Mouse (Mus musculus) cerebellum, adult 9-10 months (tissue): ENCODE measurements at regions not wholly inside any gene's neighbourhood (a gene's known extent, or its start where the extent isn't known, plus 50 kb on each side); places are given as distances from the start of the nearest gene placed in this dataset.
A peak's percentile ranks its signal among the peaks of the same experiment; 100 is the strongest.

ENCODE experiments used
- DNase-seq: peaks from one replicate; pipeline ENCODE4 v3.0.0; 2022

DNA sequence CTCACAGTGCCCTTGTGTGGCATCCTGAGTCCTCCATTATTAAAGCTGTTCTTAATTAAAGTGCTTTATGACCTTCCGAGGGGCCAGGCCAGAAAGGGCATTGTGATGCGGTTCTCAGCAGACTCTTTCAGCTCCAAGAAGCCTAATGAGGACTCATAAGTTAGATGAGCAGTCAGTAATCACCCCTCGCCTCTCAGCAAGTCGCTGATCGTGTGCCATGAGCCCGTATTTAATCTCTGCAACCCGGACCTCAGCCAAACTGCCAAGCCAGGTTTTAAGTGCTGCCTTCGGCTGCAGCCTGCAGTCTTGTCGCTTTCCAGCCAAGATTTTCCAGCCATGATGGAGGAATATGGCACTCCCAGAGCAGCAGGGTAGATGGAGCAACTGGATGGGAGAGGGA is 56.1 kb upstream of the Rbfox1 start:
- no peak for DNase-seq

DNA sequence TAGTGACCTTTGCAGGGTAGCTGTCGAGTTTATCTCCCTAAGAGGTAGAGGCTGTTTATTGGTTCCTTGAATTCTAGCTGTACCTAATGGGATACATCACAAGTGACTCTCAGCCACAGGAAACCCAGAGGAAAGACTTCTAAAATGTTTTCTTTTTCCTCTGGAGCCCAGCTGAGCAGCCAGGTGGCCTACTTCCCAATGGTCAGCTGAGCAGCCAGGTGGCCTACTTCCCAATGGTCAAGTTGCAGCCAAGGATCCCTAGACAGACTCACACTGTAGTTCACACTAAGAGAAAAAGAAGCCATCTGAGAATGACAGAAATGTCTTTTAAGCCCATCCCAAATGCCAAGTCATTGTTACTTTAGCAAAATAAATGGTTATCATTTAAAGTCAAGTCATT is 61.8 kb upstream of the Rbfox1 start:
- peak; percentile 44 for DNase-seq

DNA sequence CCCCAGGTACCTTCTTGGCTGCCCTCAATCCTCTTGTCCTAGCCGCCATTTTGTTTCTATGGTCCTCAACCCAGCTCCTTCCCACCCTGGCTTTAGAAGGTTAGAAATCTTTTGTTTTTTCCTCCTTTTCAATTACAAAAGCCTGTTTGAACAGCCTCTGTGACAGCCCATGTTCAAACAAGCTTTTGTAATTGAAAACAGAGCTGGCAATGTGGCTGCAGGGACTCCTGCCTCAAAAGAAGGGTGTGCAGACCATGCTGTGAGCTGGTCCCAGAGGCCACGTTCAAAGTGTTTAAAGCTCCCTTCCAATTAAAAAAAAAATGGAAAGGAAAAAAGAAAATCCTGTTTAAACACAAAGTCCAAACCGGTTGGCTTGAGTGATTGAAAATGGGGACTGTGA is 68.0 kb upstream of the Rbfox1 start:
- no peak for DNase-seq

DNA sequence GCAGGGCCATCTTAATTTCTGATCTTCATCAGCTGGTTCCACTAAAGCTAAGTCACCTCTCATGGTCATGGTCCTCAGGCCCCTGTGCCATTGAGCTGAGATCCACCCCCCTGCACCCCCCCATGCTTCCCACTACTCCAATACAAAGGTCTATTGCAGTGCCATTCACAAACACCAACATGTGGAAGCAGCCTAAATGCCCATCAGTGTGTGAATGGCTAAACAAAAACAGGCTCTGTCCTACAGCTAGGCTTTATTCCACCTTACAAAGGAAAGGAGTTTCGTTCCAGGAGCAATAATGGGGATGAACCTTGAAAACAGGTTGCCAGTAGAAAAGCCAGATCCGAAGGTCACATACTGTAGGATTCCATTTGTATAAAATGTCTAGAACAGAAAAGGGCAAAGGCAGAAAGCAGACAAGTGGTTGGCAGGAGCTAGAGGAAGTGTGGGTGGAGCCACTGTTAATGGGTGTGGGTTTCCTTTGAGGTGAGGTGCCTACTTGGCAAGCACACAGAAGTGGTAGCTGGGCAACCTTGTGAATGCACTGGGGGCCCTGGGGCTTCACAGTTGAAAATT is 72.8 kb upstream of the Rbfox1 start:
- DNase-seq: no peak

DNA sequence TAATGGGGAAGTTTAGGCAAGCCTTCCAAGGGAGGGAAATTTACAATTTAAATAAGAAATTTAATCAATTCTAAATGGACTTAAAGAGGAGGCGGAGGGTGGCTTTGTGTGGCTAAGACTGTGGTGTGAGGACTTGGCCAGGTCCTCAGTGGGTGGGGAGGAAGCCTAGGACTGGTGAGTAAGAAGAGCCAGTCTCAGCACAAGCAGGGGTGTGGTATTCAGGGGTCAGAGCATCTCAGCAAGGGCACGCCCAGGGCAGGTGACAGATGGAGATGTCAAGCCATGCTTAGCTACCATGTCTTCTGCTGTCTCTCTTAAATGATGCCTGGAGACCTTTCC is 73.5 kb upstream of the Rbfox1 start:
- no peak for DNase-seq

DNA sequence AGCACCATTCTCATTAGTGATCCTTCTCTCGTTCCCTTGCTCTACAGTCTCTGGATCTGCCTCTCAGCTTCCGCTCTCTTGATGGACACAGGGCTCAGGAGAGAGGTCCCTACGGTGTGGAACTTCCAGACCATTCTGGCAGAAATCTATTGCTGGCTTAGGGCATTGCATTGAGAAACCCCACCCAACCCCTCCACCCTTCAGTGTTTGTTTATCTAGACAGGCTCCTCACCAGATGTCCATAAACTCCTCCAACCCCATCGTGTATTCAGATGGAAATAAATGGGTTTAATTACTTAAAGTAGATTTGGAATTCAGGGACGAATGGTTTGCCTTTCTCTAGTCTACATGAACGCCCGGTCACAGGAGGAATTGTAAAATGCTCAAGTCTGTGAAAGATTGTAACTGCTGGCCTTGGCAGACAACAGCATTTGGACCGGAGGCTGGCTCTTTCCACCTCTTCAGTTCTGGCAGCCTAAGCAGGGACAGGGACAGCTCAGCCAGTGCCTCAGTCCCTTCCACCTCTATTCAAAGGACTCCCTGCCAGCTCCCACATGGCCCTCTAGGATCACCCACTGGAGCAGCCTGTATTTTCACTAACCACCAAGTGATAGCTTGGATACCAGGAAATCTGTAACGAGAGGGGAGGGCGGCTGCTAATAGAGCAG is 74.0 kb upstream of the Rbfox1 start:
- DNase-seq: peak; percentile 86

DNA sequence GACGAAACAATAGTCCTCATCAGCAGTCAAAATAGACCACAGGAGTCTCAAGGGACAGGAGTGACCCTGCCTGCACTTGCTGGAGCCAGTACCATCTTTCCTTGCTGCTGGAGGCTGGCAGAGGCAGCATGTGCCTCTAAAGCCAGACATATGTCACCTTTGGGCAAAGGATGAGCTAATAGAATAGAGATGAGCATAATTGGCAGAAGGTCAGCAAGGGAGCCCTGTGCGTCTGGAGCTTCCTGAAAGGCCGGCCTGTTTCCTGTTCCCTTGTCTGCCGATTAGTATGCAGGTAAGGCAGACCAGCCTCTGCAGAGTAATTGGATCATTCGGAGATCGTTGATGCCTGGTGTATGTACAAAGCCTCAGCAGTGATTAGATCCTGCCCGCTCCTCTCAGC is 87.0 kb upstream of the Rbfox1 start:
- DNase-seq: peak; percentile 90

DNA sequence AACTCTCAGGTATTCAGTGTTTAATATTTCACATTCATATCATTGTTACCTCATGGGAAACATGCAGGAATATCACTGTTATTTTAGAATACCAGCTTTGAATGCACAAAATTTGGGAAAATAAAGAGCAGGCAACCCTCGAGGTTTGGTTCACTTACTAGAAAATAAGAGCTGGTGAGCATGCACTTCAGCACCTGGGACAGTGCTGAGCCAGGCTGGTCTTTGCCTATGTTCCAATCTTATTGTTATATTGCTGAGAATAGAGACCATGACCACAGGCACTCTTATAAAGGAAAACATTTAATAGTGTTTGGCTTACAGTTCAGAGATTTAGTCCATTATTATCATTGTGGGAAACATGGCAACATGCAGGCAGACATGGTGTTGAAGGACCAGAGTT is 92.9 kb upstream of the Rbfox1 start:
- no peak for DNase-seq

DNA sequence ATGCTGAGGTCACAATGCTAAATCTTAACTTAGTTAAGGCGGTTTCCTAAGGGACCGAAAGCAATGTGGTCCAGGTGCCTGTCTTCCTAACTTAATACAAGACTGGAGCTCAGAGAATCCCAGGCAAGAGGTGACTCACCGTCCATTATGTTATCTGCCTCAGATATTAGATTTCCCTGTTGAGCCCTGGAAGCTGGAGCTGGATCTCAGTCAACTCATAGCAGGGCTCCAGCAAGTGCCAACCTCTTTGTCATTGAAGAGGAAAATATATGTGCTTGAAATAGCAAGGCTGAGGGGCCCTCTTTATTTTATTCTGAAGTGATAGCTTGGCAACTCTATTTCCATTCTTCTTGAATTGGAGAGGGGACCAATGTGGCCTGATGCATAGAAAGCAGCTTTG is 95.0 kb upstream of the Rbfox1 start:
- DNase-seq: peak; percentile 63

DNA sequence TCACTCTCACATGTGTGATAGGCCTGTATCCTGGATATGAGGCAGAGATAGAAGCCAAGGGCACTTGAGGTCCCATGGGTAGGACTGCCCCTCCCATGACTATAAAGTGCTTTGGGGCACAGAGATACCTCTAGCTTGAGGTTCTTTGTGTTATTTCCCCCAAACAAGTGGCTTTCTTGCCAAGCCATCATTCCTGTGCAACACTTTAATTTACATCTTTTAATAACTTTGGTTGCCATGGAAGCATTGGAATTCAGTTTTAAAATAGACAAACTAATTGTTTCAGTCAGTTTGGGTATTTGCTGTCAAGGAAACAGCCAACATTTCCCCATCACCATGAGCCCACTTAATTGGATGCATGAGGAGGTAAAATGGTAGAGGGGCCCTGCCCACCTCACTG is 97.9 kb upstream of the Rbfox1 start:
- DNase-seq: no peak

DNA sequence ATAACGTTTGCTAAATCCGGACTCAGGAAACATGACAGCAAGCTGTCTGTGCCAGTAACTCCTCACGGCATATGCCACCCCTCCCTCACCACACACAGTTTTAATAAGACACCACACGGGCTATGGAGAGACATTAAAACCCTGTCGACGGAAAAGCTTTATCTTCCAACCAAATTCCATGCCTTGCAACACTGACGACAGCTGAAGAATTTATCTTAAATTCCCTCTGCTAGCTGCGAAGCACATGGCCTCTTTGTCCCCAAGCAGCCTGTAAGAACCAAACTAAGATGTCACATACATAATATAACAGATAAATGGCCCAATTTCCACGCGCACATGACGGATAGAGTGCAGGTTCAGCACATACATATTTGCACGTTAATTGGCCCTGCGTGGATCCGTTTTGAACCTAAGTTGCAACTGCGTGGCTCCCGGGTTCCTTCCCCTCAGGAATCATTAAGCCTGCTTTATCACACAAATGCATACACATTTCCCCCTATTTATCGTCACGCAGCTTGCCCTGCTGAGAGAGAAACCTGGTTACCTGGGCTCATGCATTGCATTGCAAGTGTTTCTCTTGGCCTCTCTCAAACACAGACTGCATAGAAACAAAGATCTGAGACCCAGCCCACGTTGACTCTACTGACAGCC is 118.3 kb upstream of the Rbfox1 start:
- DNase-seq: no peak

DNA sequence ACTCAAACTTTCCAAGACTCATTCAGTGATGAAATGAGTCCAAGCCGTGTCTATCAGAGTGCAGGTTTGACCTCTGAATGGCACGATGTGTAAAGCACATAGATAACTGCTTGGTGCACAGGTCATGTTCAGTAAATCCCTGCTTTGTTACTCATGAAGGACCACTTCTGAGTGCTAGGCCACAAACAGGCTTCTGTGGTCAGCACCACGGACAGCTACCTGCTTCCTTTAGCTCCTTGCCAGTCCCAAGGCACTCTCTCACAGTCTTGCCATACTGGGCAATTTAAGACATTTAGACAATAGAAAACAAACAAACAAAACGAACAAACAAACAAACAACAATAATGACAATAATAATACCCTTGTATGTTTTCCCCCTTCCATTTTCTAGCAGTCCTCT is 120.0 kb upstream of the Rbfox1 start:
- no peak for DNase-seq

DNA sequence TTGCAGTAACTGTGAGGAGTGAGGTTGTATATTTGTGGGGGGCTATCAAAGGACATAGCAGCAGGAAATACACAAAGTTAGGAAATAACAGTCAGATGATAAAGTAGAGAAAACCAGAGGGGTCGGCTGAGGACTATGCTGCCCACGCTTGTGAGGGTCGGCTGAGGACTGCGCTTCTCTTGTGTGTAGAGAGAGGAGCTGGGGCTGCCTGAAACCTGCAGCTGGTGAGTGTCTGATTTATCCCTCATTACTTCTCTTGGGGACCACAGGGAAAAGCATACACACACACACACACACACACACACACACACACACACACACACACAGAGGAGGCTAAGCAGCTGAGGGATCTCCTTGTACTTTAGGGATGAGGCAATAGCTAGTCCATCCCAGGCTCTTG is 124.3 kb upstream of the Rbfox1 start:
- DNase-seq: no peak

DNA sequence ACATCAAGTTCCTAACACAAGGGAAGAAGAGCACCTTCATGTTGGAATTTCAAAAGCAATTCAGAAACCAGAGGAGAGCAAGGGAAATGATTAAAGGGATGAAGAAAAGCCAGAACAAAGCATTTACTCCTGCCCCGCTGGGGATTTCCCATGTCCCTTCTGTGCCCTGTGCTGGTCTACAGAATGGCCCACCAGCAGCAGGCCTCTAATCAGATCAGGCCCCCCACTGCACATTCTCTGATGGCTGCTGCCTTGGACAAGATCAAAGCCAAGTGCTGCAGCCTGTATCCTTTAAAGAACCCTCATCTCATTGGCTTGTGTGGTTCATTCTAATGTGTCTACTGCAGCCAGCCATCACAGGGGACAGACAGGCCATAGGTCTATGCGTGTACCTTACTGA is 126.1 kb upstream of the Rbfox1 start:
- no peak for DNase-seq

DNA sequence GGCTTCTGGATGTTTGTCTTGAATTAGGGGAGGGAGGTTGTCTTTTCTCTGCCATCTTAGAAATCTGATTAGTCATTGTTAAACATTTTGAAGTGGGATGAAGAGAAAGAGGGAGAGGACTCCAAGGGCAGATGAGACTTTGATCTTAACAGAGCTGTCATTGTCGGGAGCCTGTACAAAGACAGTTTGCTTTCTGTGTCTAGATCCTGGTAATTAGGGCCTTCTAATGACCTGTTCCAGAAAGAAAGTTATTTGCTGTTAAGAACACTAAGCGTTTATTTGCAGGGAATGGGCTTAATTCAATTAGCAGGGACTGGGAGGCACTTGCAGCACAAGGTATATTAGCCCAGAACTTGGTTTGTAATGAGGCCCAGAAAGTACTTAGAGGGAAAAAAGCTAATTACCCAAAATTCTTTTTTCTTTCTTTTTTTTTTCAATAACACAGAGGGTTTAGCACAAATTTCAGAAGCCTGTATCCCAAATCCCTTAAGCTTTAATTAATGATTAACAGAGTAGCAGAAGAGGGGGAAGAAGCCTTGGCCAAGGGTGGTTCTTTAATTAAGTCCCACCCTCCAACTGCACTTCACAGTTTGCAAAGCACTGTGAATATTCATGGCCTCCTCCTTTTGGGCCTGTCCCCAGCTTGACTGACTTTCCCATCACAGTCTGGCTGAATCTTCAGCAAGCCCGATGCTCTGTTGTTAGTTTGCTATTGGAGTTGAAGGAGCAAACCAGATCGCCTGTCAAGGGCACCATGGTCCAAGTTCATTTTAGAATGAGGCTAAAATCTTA is 142.2 kb upstream of the Rbfox1 start:
- DNase-seq: no peak

DNA sequence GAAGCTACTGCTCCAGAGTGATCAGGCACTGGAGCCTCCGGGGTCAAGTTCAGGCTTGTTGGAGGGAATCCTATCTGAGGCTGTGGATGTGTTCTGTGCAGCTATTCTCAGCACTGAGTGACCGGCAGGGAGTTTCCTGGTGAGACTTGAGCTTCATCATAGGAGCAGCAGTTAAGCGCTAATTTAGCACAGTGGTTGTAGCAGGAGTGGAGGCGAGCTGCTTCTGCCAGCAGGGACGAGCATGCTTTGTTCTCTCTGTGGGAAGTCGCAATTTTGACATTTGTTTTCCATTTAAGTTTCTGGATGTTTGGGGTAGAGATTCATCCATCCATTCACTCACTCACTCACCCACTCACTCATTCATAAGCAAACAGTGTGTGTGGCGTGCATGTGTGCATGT is 144.4 kb upstream of the Rbfox1 start:
- no peak for DNase-seq

DNA sequence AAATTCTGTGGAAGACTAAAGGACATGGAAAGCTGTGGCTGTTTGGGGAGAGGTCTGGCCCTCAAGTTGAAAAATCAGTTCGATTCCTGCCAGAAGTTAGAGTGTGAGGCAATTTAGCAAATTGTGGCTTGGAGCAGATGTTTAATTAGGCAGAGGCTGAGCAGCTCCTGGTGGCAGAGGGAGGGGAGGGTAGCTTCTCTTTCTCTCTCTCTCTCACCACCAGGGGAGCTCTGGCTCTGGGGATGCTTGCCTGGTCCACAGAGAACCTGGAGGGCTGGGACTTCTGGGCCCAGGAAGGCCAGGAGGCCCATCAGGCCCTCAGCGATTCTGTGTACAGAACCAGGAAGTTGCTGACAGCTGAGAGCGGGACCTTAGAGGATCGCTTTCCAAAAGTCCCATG is 151.5 kb upstream of the Rbfox1 start:
- DNase-seq: no peak

DNA sequence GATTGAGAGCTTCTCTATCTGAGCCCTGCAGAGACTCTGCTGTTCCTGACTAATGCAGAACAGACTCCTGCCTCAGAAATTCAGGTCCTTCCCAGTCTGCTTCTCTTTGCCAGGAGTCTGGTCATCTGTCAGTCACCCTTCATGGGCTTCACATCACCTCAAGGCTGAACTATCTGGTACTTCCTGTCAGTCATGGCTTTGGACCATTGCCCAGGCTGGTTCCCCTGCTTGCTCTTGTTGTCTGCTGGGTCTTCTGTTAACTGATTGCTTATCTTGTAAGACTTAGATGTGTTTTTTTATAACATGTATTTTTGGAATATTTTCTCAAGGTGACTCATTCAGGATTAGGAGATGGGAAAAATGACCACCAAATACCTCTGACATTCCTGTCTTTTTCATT is 162.6 kb upstream of the Rbfox1 start:
- DNase-seq: no peak

DNA sequence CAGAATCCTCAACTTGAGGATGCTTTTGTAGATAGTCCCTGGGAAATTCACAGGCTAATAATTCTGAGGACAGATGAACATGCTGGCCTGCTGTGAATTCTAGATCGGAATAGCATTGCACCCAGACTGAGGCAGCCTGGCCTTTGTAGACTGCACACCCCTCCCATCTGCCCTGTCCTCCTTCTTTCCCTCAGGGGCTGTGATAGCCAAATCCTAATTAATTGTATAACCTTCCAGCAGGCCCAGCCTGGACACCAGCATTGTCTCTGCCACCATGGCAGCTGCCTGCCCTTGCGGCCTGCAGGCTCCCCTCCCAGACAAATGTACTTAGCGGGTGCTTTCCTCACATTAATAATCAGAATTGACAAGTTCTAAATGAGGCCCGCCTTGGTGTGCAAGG is 171.7 kb upstream of the Rbfox1 start:
- DNase-seq: peak; percentile 34

DNA sequence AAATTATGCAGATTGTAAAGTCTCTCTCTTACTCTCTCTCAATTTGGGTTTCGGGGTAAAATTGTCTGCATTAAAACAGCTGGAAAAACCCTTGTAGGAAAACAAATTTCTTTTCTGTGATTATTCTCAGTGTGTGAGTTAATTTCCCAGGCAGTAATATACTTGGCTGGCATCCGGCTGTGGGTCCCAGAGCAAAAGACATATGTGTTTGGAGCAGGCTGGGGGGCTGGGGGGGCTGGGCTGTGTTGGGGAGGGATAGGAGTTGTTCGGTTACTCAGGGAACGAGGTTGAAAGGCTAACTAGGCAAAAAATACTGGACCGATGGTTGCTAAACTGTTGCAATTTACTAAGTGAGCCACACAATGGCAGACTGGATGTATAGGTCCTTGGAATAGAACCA is 175.3 kb upstream of the Rbfox1 start:
- DNase-seq: no peak

DNA sequence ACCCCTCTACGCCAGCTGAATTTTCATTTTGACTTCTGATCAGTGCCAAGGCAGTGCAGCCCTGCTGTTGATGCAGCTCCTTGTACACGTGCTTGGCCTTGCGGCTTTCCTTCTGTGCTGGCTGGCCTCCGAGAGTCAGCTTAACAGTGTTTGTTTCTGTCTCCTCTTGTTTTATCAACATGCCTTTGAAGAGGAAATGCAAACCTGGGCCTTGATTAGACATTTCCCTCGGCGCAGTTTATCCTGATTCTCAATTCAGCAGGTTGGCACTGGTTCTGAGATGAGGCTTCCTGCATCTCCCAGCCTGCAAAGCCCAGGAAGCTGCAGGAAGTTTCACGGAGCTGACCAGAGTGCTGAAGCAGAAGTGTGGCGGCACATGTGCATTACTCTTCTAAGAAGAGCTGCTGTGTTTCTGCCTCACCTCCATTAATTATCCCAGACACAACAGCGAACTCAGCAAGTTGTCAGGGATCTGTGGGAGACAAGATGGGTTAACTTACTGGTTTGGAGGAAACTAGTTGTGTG is 184.4 kb upstream of the Rbfox1 start:
- no peak for DNase-seq

DNA sequence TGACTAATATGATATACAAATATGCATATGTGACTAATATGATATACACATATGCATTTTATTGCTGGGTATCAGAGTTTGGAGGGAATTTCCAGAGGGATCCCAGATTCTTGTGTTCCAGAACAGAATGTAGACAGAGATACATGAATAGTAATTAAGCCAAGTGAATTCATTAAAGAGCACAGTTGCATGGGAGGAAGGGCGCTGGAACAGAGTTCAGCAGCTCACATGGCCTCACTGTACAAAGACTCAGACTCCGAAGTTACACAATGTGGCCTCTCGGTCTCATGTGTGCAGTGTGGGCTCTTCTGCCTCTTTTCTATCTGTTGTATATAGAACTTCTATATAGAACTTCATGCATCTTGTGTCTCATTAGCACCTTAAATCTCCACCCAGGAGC is 196.8 kb upstream of the Rbfox1 start:
- no peak for DNase-seq

DNA sequence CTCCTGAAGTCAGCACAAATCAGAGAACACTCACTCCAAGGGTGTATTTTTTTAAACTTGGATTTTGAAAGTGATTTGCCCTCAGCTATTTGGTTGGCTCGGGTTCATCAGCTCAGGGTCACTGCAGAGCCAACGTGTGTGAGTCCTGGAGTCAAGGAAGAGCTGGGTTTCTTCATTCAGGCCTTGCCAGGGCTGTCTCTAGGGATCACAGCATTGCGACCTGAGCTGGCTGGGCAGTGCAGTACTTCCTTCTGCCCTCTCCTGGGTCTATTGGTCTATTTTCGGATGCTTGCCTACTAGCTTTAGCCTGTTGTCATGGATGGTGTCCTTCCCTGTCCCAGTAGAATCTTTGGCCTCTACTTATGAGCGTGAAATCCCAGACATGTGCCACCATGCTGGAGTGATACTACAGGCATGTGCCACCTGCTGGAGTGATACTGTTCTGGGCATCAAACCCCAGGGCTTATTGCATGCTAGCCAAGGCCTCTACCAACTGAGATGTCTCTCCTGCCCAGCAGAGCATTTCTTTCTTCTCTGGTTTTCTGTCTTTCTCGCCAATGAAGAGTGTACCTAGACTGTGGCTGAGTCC is 211.7 kb upstream of the Rbfox1 start:
- no peak for DNase-seq

DNA sequence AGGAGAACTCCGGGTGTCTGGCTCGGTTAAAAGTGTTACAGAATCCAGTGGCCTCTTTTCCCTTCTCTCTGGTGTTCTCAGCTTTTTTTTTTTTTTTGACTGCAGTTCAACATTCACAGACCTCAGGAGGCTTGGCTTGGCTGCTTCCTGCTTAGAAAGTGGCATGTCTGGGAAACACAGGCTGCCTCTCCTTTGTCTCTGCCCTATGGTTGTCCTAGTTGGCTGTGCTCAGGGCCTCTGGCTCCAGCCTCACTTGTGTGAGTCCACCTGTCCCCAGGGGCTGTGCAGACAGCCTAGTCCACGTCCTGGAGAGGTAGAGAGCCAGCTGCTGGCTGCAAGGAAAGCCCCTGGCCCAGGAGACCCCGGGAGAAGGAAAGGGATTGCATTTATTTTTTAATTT is 212.3 kb upstream of the Rbfox1 start:
- DNase-seq: peak; percentile 40
